Mouse (Mus musculus) bone marrow macrophage, adult 2 months (primary cell): Measurements from ENCODE around the gene Ntng1.

ENCODE experiments used
- CTCF ChIP-seq: IDR thresholded peaks from 2 replicates; pipeline ENCODE4 v1.5.1; 2012; ENCODE audit warnings: low read depth, mild to moderate bottlenecking, low read length, moderate library complexity
- POLR2A ChIP-seq: IDR thresholded peaks from 2 replicates; pipeline ENCODE4 v1.6.1; 2012; ENCODE audit warnings: mild to moderate bottlenecking, low read depth, low read length, borderline replicate concordance

DNA sequence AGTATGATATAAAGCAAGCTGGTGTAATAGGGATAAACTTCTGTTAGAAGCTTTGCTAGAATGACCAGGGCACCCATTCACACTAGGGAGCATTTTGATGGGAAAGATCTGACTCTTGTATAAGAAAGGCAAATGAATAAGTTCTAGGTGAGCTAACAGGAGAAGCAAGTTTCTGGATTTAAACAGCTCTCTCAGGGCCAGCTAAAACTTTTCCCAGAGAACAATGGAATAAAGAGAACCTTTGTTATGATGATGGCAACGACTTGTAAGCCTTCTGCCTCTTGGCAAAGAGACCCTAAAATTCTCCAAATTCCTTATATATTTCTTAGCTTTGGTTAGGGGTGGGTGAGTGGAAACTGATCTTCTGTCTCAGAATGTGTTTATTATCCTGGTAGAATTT is 7.7 kb downstream of the Ntng1 start:
- TF ChIP-seq POLR2A (no peak), CTCF (no peak)
